Mouse (Mus musculus): ENCODE data around the gene Usp10.

The Usp10 gene

DNA sequence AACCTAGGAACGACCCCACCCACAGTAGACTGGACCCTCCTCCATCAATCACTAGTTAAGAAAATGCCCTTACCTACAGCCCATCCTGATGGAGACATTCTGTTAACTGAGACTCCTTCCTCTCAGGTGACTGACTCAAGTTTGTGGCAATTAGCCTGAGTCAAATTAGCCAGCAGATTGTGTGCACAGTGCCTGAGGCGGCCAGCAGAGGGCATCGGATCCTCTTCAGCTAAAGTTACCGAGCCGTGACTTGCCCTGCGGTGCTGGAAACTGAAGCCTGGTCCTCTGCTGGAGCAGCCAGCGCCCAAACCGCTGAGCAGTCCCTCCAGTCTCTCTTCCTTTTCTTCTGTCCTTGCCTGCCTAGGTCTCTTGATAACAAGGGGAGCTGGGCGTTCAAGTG is 57.3 kb downstream of the Usp10 start:
- no peak for DNase-seq

GRCm38 (mm10) chr8:119970169-119970568 is 60.0 kb downstream of the Usp10 start:
- DNase-seq = no peak

DNA sequence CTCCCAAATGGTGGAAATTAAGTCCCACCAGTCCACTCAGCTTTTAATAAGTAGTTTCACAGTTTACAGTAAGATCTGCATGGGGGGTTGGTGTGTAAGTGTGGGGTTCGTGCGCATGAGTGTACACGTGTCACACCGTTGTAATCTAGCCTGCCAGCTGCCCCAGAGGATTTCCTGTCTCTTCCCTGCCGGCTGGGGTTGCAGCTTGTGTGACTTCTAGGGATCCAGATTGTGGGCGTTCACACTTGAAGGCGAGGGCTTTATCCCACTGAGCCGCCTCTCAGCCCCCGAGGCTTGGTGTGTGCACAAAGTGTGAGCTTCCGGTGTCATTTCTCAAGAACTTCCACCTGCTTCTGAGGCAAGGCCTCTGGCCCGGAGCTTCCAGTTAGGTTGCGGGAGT is 62.4 kb downstream of the Usp10 start:
- no peak for DNase-seq

- no peak for DNase-seq
Observed at GRCm38 (mm10) chr8:119978770-119979381, 68.7 kb downstream of the Usp10 start.

DNA sequence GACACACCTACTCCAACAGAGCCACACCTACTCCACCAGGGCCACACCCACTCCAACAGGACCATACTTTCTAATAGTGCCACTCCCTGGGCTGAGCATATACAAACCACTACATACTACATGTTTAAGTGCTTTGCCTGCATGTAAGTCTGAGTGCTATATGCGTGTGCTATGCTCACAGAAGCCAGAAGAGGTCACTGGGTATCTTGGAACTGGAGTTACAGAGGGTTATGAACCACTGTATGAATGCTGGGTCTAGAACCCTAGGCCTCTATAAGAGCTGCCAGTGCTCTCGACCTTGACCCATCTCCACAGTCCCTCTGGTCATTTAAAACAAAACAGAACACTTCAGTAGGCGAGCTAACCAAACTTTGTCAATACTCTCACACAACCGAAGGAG is 71.1 kb downstream of the Usp10 start:
- no peak for DNase-seq

GRCm38 (mm10) chr8:119984085-119984484 is 73.9 kb downstream of the Usp10 start:
- DNase-seq = no peak

GRCm38 (mm10) chr8:119986174-119986573 is 76.0 kb downstream of the Usp10 start:
- no peak for DNase-seq

DNA sequence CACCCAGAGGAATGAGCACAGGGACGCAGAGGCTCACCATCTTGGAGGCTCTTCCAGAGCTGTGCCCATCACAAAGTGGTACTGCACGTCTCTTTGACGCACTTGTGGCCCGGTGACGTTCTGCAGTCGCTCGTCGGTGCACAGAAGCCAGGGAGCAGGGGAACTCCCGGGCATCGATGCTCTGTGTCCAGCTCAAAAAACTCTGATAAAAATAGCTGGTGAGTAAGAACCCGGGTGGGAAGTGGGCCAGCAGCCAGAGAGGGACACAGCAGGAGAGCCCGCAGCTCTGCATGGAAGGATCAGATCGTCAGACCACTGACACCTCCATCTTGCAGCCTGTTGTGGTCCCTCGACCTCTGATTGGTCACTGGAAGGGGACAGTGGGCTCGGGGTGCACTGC is 77.9 kb downstream of the Usp10 start:
- no peak for DNase-seq

GRCm38 (mm10) chr8:119992249-119992648 is 82.1 kb downstream of the Usp10 start, which contains the start of gene Crispld2:
Gene Crispld2 (plus strand): TSS chr8:119992438.
- peak; percentile 78 for DNase-seq

DNA sequence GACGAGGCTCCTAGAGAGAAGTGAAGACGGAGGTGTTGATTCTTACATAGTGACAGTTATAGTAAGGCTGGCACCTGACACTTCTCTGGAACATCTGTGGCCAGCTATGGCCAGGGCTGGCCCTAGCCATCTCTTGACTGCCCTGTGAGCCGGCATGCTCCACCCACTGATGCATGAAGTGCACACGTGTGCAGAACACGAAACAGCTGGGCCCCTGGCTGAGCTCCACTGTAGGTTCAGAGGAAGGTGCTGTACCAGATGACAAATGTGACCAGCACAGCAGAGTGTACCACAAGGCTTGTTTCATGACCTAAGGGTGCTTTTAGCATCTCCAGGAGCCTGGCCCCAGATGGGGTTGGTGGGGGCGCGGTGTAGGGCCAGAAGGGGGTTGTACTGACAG is 84.0 kb downstream of the Usp10 start:
- peak; percentile 43 for DNase-seq

- peak; percentile 28 for DNase-seq
Observed at GRCm38 (mm10) chr8:119994556-119994955, 84.4 kb downstream of the Usp10 start.

GRCm38 (mm10) chr8:119997266-119997665 is 87.1 kb downstream of the Usp10 start:
- peak; percentile 24 for DNase-seq

DNA sequence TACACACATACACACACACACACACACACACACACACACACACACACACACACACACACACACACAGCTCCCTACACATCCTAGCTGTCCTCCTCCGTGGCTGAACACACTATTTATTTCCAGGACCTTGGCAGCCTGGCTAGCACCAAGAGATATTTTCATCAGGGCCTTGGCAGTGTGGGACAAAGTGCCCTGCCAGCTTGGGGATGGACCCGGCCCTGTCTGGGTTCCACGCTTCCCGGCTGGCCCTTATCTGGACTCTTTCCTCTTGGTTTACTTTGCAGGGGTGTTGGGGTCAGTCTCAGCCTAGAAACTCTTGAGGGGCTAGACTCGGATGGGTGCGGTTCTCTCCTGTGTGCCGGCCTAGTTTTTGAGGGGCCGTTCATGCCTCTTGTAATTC is 90.3 kb downstream of the Usp10 start:
- DNase-seq = peak; percentile 40

GRCm38 (mm10) chr8:120001712-120002111 is 91.6 kb downstream of the Usp10 start:
- peak; percentile 52 for DNase-seq

- DNase-seq = peak; percentile 28
Observed at GRCm38 (mm10) chr8:120002348-120002747, 92.2 kb downstream of the Usp10 start.

DNA sequence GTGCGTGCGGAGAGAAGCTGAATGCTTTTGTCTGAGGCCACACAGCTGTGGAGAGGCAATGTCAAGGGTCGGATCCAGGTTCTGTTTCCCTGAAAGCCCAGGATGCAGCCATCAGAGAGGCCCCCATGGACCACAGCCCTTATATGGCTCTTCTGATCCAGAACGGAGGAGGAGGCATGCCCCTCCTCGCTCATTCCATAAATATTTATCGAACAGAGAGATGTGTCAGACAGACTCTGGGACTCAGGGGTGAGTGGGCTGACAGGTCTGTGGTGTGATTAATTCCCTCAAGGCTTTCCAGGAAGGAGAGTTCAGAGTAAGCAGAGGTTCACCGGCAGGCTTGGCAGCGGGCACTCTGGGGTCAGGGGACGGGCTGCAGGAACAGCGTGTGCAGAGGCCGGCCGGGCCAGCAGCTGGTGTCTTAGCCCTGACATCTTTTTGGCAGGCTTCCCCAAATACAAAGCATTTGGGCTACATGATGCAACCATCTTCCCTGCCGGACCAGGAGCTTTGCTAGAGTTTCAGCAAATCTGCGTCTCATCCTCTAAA is 94.1 kb downstream of the Usp10 start:
- DNase-seq = peak; percentile 81

- no peak for DNase-seq
Observed at GRCm38 (mm10) chr8:120004705-120005381, 94.7 kb downstream of the Usp10 start.

- no peak for DNase-seq
Observed at GRCm38 (mm10) chr8:120006645-120007160, 96.5 kb downstream of the Usp10 start.
